Mouse (Mus musculus) kidney, postnatal 0 days (tissue): ENCODE results near the gene Scml4. TPM values are rescaled to one million over a fixed set of nuclear protein-coding genes. Genes with fewer than 3 reads are reported as not detected.

Source experiments
- ATAC-seq: fragments of 200-750 bp; cut with Nextera tagmentation; replicated peaks from 2 replicates; pipeline ENCODE4 v1.8.0; 2017; ENCODE audit warnings: low read depth, moderate number of reproducible peaks, moderate TSS enrichment, moderate library complexity; ENCODE audit not compliant: low FRiP score
- DNase-seq: peaks from one replicate; pipeline ENCODE4 v3.0.0-alpha.2; 2016; ENCODE audit warnings: low spot score
- H3K27ac ChIP-seq: fragments of 300-500 bp; sonication (generic); 2 replicates; pipeline ENCODE4 v1.5.1; 2014; ENCODE audit warnings: mild to moderate bottlenecking
- H3K27me3 ChIP-seq: fragments of 300-500 bp; sonication (generic); 2 replicates; pipeline ENCODE4 v1.6.1; 2014; ENCODE audit warnings: low read length, mixed read lengths; ENCODE audit not compliant: insufficient read depth
- H3K36me3 ChIP-seq: fragments of 300-500 bp; sonication (generic); 2 replicates; pipeline ENCODE4 v1.6.1; 2014; ENCODE audit warnings: low read length, mixed read lengths; ENCODE audit not compliant: insufficient read depth
- H3K4me1 ChIP-seq: fragments of 300-500 bp; sonication (generic); replicated peaks from 2 replicates; pipeline ENCODE4 v1.6.1; 2014; ENCODE audit warnings: antibody characterized with exemption, low read length, mixed read lengths; ENCODE audit not compliant: insufficient read depth
- H3K4me2 ChIP-seq: fragments of 300-500 bp; sonication (generic); 2 replicates; pipeline ENCODE4 v1.6.1; 2014; ENCODE audit warnings: mild to moderate bottlenecking, low read length, moderate library complexity, mixed read lengths
- H3K4me3 ChIP-seq: fragments of 300-500 bp; sonication (generic); replicated peaks from 2 replicates; pipeline ENCODE4 v1.5.1; 2014; ENCODE audit warnings: low read depth, low read length
- H3K9ac ChIP-seq: fragments of 300-500 bp; sonication (generic); 2 replicates; pipeline ENCODE4 v1.6.1; 2014; ENCODE audit warnings: low read depth, low read length
- H3K9me3 ChIP-seq: fragments of 300-500 bp; sonication (generic); replicated peaks from 2 replicates; pipeline ENCODE4 v1.6.1; 2016; ENCODE audit warnings: low read length, inconsistent platforms, mixed read lengths
- CTCF ChIP-seq: IDR thresholded peaks from 2 replicates; pipeline ENCODE4 v1.5.1; 2016; ENCODE audit warnings: antibody characterized with exemption, low read depth, mild to moderate bottlenecking, moderate library complexity
- WGBS: fragments of 180-500 bp; shearing (Covaris S2); extraction: QIAGEN DNeasy Blood & Tissue Kit; methylation state at CpG from one replicate; pipeline ENCODE4 v1.1.7; 2014; 5-methylcytosine and 5-hydroxymethylcytosine counted together
- polyA plus RNA-seq: library from polyadenylated mRNA; unstranded; fragments of >200 nt; fragmentation: Nextera tagmentation; extraction: Ambion mirVana; gene quantifications from 2 replicates; pipeline ENCODE4 v1.2.1, GENCODE M21; 2015

Scml4 gene
- polyA plus RNA-seq, 1 experiment from 2014 or later: 2.0 TPM

DNA sequence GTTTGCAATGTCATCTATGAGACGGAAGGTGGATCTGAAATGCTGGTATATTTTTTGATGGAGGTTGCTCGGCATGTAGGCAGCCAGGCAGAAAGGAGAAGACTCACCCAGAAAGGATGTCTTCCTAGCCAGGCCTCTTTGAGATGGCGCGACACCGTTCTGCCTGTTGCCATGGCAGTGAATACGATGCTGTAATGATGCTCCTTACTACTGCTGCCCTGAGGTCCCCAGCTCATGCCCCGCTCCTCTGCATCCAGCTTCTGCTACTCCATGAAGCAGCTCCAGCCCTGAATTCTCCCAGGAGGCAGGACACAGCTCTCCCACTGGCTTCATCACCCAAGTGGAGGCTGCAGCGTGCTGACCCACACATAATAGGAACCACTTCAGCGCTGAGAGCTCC is 130.8 kb downstream of the Scml4 start:
- Histone ChIP-seq H3K4me1 (peaks cover 14% of the 10 kb centered on the region), H3K4me3 (no peak overlapping the region), H3K9ac (no peak overlapping the region), H3K36me3 (no peaks in the 10 kb centered on the region), H3K27me3 (no peaks in the 10 kb centered on the region), H3K4me2 (no peak overlapping the region), H3K27ac (no peak overlapping the region), H3K9me3 (no peaks in the 10 kb centered on the region)
- DNase-seq (no peak), ATAC-seq (no peak)
- no peak for TF ChIP-seq CTCF
- 74% methylated on average over 9 of the region's 9 CpGs for WGBS

DNA sequence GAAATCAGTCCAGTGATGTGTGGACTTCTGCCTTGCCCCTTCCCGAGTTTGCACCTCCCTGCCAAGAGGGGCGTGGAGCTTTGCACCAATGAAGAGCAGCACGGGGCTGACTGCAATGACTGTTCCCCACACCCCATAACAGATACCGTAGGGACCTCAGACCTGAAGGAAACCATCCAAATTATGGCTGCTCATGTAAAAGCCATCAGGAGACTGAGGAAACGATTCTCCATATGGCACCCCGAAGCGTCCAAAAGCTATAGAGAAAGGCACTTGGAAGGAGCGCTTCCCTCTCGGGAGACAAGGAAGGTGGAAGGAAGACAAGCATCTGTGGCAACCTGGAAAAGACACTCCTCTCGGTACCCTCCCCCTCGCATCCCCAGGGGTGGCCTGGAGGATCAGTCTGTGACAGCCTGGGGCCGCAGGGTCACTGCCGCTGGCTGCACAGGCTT is 134.2 kb downstream of the Scml4 start:
- Histone ChIP-seq H3K27ac (no peak overlapping the region), H3K4me2 (peak overlapping the region; percentile 52), H3K4me3 (peak overlapping the region; percentile 14; the same call in 1 of the 2 replicates), H3K9me3 (no peaks in the 10 kb centered on the region), H3K9ac (0 out of 2 replicates have a peak overlapping the region, but pooled peaks have one; percentile 3), H3K4me1 (peaks cover 14% of the 10 kb centered on the region), H3K36me3 (no peaks in the 10 kb centered on the region), H3K27me3 (no peaks in the 10 kb centered on the region)
- peak; percentile 35; the same call in 1 of the 2 replicates for ATAC-seq
- no peak for TF ChIP-seq CTCF
- peak; percentile 71 for DNase-seq
- WGBS: 5% methylated on average over 13 of the region's 13 CpGs

DNA sequence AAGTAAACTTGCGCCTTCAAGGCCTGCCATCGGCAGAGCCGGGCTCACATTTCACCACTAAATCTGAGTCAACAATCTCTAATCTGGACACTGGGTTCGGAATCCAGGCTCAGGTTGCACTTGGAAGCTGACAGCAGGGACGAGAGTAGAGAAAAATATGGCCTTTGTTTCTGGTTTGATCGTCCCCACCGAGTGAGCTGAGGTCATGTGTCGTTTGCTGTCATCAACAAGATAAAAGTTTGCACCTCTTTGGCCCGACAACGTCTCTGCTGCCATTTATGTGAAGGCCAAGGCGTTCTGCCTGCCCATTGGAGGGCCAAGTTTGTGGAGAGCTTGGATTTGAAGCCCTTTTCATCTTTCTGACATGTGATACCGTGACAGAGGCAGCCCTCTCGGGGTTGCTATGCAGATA is 135.3 kb downstream of the Scml4 start:
- Histone ChIP-seq H3K4me1 (peaks cover 14% of the 10 kb centered on the region), H3K9me3 (no peaks in the 10 kb centered on the region), H3K4me2 (no peak overlapping the region), H3K27ac (no peak overlapping the region), H3K27me3 (no peaks in the 10 kb centered on the region), H3K4me3 (no peak overlapping the region), H3K36me3 (no peaks in the 10 kb centered on the region), H3K9ac (no peak overlapping the region)
- DNase-seq (peak; percentile 73), ATAC-seq (no peak)
- 21% methylated on average over 13 of the region's 13 CpGs for WGBS
- TF ChIP-seq CTCF: no peak

DNA sequence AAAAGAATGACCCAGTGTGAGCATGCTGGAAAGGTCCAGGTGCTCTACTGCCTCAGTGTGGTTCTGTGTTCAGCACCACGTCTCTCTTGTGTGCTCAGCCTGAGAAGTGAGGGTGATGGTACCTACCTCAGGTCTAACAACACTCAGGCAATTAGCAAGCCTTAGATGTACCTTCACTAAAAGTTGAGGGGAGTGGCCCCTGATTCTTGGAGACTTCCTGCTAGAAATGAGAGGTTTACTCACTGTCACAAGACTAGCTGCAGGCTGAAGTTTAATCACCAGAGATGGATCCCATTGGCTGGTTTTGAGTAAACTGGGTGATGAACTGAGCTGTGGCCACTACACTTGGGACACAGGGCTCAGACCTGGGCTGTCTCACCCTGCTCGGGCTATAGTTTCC is 137.1 kb downstream of the Scml4 start:
- no peak for DNase-seq
- no peak for TF ChIP-seq CTCF
- H3K9me3 ChIP-seq: no peaks in the 10 kb centered on the region
- no peak overlapping the region for H3K4me3 ChIP-seq
- WGBS: 77% methylated on average over 2 of the region's 2 CpGs
- no peak overlapping the region for H3K27ac ChIP-seq
- no peak overlapping the region for H3K4me2 ChIP-seq
- H3K27me3 ChIP-seq: no peaks in the 10 kb centered on the region
- peaks cover 21% of the 10 kb centered on the region for H3K4me1 ChIP-seq
- H3K9ac ChIP-seq: no peak overlapping the region
- no peak for ATAC-seq
- no peaks in the 10 kb centered on the region for H3K36me3 ChIP-seq

DNA sequence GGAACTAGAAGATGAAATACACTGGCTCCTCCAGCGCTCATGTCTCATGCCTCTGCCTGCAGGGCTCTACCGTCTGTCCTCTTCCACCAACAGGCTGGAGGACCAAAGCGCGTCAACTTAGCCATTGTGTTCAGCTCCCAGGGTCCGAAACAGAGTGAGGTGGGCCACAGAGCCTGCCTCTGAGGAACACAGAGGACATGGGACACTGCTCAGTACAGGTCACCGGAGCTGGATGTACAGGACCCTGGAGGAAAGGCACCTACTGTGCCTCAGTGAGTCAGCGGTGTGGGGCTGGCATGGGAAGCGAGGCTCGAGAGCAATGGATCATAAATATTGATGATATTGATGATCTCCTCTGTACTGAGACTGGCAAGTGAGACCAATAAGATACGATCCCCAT is 139.2 kb downstream of the Scml4 start:
- no peak overlapping the region for H3K9ac ChIP-seq
- ATAC-seq (no peak), DNase-seq (no peak)
- no peaks in the 10 kb centered on the region for H3K27me3 ChIP-seq
- H3K4me3 ChIP-seq: no peak overlapping the region
- H3K4me2 ChIP-seq: no peak overlapping the region
- H3K9me3 ChIP-seq: no peaks in the 10 kb centered on the region
- WGBS: 95% methylated on average over 10 of the region's 10 CpGs
- no peaks in the 10 kb centered on the region for H3K36me3 ChIP-seq
- H3K4me1 ChIP-seq: peaks cover 14% of the 10 kb centered on the region
- no peak overlapping the region for H3K27ac ChIP-seq
- no peak for TF ChIP-seq CTCF

DNA sequence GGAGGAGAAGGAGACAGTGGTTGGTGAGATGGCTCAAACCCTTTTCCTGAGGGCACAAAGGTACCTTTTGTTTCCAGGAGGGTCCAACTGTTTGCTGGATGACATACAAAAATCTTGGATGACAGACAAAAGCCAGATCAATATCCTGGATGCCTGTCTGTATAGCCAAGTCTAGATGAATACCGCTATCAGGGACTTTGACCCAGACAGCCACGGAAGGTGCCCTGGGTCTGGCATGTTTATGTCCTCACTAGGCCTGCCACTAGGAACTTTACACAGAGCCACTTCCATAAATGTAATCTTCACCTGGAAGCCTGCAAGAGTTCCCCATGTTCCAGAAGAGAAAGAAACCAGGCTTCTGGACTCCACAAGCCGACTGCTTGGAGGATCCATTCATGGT is 141.3 kb downstream of the Scml4 start:
- Histone ChIP-seq H3K4me2 (no peak overlapping the region), H3K36me3 (no peaks in the 10 kb centered on the region), H3K4me1 (peaks cover 8% of the 10 kb centered on the region), H3K9ac (no peak overlapping the region), H3K4me3 (no peak overlapping the region), H3K27ac (no peak overlapping the region), H3K27me3 (no peaks in the 10 kb centered on the region), H3K9me3 (no peaks in the 10 kb centered on the region)
- ATAC-seq: no peak
- TF ChIP-seq CTCF: no peak
- WGBS: 63% methylated on average over 3 of the region's 3 CpGs
- no peak for DNase-seq
